Mouse (Mus musculus) right cerebral cortex, postnatal 36 days (tissue): Measurements from ENCODE around the gene Tekt4.
A peak's percentile ranks its signal among the peaks of the same experiment; 100 is the strongest.

ENCODE experiments used
- DNase-seq, 2 experiments: peaks; one replicate each; pipeline ENCODE4 v3.0.0; 2022; ENCODE audit warnings: low spot score in 2 of 2, mixed read lengths in 1 of 2

Tekt4 gene

GRCm38 (mm10) chr17:25432433-25433181, 21.8 kb upstream of the Tekt4 start:
- no peak for DNase-seq

GRCm38 (mm10) chr17:25433223-25433616, 21.2 kb upstream of the Tekt4 start:
- no peak for DNase-seq

GRCm38 (mm10) chr17:25433617-25434606, 20.5 kb upstream of the Tekt4 start, which contains the start of gene Cacna1h:
Cacna1h (minus strand) TSS chr17:25433783.
- DNase-seq = peak in 1 of 2 experiments; percentile 55

GRCm38 (mm10) chr17:25441417-25441816, 13.0 kb upstream of the Tekt4 start:
- no peak for DNase-seq

- DNase-seq = no peak
These were observed 11.5 kb upstream of the Tekt4 start for GRCm38 (mm10) chr17:25442889-25443288.

- DNase-seq = no peak
These were observed 9.3 kb upstream of the Tekt4 start for GRCm38 (mm10) chr17:25445074-25445473.

GRCm38 (mm10) chr17:25445841-25446240, 8.6 kb upstream of the Tekt4 start:
- DNase-seq = no peak

- DNase-seq = no peak
These were observed 6.5 kb upstream of the Tekt4 start for GRCm38 (mm10) chr17:25447865-25448264.

- no peak for DNase-seq
These were observed 4.1 kb upstream of the Tekt4 start for GRCm38 (mm10) chr17:25450329-25450728.

GRCm38 (mm10) chr17:25452246-25452965, 2.0 kb upstream of the Tekt4 start:
- DNase-seq = no peak

- DNase-seq = peak; percentile 66 to 73
These were observed 2.1 kb downstream of the Tekt4 start for GRCm38 (mm10) chr17:25456540-25456939.

GRCm38 (mm10) chr17:25462236-25462875, 7.9 kb downstream of the Tekt4 start:
- no peak for DNase-seq

- no peak for DNase-seq
These were observed 9.0 kb downstream of the Tekt4 start for GRCm38 (mm10) chr17:25463326-25463945.

GRCm38 (mm10) chr17:25464091-25464490, 9.7 kb downstream of the Tekt4 start:
- DNase-seq = no peak

- DNase-seq = no peak
These were observed 11.8 kb downstream of the Tekt4 start for GRCm38 (mm10) chr17:25466257-25466656.

- DNase-seq = no peak
These were observed 13.4 kb downstream of the Tekt4 start for GRCm38 (mm10) chr17:25467781-25468180.

- DNase-seq = no peak
These were observed 13.9 kb downstream of the Tekt4 start for GRCm38 (mm10) chr17:25468301-25468700.

- peak; percentile 43 to 48 for DNase-seq
These were observed 15.4 kb downstream of the Tekt4 start for GRCm38 (mm10) chr17:25469798-25470197.

- DNase-seq = peak; percentile 44 to 48
These were observed 17.0 kb downstream of the Tekt4 start for GRCm38 (mm10) chr17:25471418-25471817.

- DNase-seq = no peak
These were observed 17.6 kb downstream of the Tekt4 start for GRCm38 (mm10) chr17:25472044-25472443.
